Mouse (Mus musculus) E14TG2a.4 (cell line): Measurements from ENCODE around the gene Ptprn2.

Experiments
- CTCF ChIP-seq: conservative IDR thresholded peaks from 2 replicates; pipeline ENCODE4 v1.5.1; 2014; ENCODE audit warnings: low read length
- POU5F1 ChIP-seq: IDR thresholded peaks from 2 replicates; pipeline ENCODE4 v1.6.1; 2014; ENCODE audit warnings: low read length, borderline replicate concordance

- TF ChIP-seq CTCF = no peak
- TF ChIP-seq POU5F1 = no peak
Observed at GRCm38 (mm10) chr12:116919185-116919584, 433.7 kb downstream of the Ptprn2 start.
